Mouse (Mus musculus): ENCODE data around the gene Ripor3. TPM values are rescaled to one million over a fixed set of nuclear protein-coding genes. Genes with fewer than 3 reads are reported as not detected.

The Ripor3 gene
- polyA plus RNA-seq, 1 experiment from 2014 or later: 5.9 TPM

DNA sequence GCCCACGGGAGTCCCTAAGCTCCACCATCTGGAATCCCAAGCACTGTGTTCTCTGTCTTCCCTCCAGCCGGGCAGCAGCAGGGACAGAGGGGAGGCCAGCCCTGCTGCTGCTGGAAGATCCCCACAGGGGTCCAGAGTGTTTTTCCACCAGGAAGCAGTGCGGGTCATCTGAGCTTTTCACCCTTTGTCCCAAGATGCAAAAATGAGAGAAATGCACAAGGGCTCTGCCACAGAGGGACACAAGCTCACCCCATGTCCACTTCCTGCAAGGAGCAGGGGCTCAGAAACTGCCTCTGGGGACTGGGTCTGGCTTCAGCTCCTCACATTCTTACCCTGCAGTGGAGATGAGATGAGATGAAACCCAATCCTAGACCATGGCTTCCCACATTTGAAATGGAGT is 30.3 kb upstream of the Ripor3 start:
- Histone ChIP-seq H3K9ac (ENCODE audit: low read depth, low read length) (no peak overlapping the region), H3K36me3 (ENCODE audit: control insufficient read depth, insufficient read depth, low read length) (no peaks in the 10 kb centered on the region), H3K9me3 (ENCODE audit: control insufficient read depth, low read length) (no peaks in the 10 kb centered on the region), H3K27me3 (replicated peaks; ENCODE audit: control insufficient read depth, insufficient read depth, low read length) (no peaks in the 10 kb centered on the region), H3K4me1 (ENCODE audit: control insufficient read depth, insufficient read depth, low read length) (peaks cover 5% of the 10 kb centered on the region), H3K4me3 (ENCODE audit: low read depth, low read length) (no peak overlapping the region), H3K4me2 (ENCODE audit: low read depth, low read length) (no peak overlapping the region), H3K27ac (replicated peaks; ENCODE audit: low read depth, low read length) (no peak overlapping the region)
- DNase-seq (ENCODE audit: low spot score) (no peak), ATAC-seq (ENCODE audit: low read depth) (no peak)
- WGBS: 34% methylated on average over 3 of the region's 3 CpGs

DNA sequence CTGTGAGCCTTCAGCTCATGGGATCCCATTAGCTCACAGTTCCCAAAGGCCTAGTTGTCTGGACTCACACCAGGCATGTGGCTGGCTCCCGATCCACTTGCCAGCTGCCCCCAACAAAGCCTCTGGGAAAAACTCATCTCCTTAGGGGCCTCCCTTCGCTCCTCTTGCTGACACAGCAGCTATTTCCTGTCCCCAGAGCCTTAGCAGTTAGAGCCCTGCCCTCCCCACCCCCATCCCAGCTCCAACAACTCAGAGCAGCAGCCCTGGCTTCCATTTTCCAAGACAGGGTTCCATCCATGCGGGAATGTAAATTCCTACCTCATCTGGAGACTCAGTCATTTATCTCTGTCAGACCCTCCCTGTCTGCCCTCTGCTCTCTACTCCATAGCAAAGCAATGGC is 26.6 kb upstream of the Ripor3 start:
- peak; percentile 50; the same call in 1 of the 2 replicates for ATAC-seq (ENCODE audit: low read depth)
- Histone ChIP-seq H3K9me3 (ENCODE audit: control insufficient read depth, low read length) (no peaks in the 10 kb centered on the region), H3K9ac (ENCODE audit: low read depth, low read length) (no peak overlapping the region), H3K4me3 (ENCODE audit: low read depth, low read length) (no peak overlapping the region), H3K27ac (replicated peaks; ENCODE audit: low read depth, low read length) (no peak overlapping the region), H3K27me3 (replicated peaks; ENCODE audit: control insufficient read depth, insufficient read depth, low read length) (no peaks in the 10 kb centered on the region), H3K36me3 (ENCODE audit: control insufficient read depth, insufficient read depth, low read length) (no peaks in the 10 kb centered on the region), H3K4me1 (ENCODE audit: control insufficient read depth, insufficient read depth, low read length) (no peaks in the 10 kb centered on the region; the same call in 1 of the 2 replicates), H3K4me2 (ENCODE audit: low read depth, low read length) (no peak overlapping the region)
- 36% methylated on average over 3 of the region's 3 CpGs for WGBS
- no peak for DNase-seq (ENCODE audit: low spot score)

DNA sequence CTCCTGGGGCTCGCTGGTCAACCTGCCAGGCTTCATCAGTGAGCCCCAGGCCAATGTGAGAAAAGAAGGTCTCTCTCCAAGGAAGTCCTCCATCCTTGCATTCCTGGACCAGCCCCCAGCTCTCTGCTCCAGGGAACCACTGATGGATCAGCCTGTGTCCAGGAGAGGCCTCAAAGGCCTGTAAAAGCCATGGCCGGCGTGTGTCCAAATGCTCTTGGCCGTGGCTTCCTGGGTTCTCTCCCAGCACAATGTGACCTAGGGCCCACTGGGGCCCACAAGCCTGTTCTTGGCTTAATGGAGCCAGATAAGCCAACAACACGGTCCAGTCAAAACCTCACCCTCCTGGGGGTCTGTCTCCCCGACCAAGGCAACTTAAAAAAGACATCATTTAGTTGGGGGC is 25.5 kb upstream of the Ripor3 start:
- no peak for ATAC-seq (ENCODE audit: low read depth)
- no peak overlapping the region for H3K4me3 ChIP-seq (ENCODE audit: low read depth, low read length)
- no peak overlapping the region for H3K27ac ChIP-seq (replicated peaks; ENCODE audit: low read depth, low read length)

DNA sequence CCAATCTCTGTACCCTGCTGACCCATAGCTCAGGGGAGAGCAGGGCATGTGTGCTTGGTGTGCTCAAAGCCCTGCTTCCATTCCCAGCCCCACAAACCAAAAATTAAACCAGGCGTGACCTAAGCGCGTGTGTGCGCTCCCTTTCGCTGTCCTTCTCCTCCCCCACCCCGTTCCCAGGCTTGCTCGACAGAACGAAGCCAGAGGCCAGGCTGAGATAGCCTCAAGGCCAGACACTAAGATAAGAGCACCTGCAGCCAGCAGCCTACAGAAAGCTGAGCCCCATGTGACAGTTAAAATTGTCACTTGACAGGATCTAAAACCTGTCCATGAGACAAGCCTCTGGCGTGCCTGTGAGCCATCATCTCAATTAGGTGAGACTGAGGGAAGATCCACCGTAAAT is 23.5 kb upstream of the Ripor3 start:
- Histone ChIP-seq H3K9ac (ENCODE audit: low read depth, low read length) (no peak overlapping the region), H3K27me3 (replicated peaks; ENCODE audit: control insufficient read depth, insufficient read depth, low read length) (no peaks in the 10 kb centered on the region)
- 68% methylated on average over 10 of the region's 10 CpGs for WGBS

More for the DNA sequence above, 25.5 kb upstream of the Ripor3 start:
- no peak overlapping the region for H3K9ac ChIP-seq (ENCODE audit: low read depth, low read length)
- no peak for DNase-seq (ENCODE audit: low spot score)
- no peaks in the 10 kb centered on the region for H3K9me3 ChIP-seq (ENCODE audit: control insufficient read depth, low read length)
- H3K36me3 ChIP-seq (ENCODE audit: control insufficient read depth, insufficient read depth, low read length): no peaks in the 10 kb centered on the region
- no peak overlapping the region for H3K4me2 ChIP-seq (ENCODE audit: low read depth, low read length)
- 89% methylated on average over 6 of the region's 6 CpGs for WGBS
- H3K27me3 ChIP-seq (replicated peaks; ENCODE audit: control insufficient read depth, insufficient read depth, low read length): no peaks in the 10 kb centered on the region
- no peaks in the 10 kb centered on the region; the same call in 1 of the 2 replicates for H3K4me1 ChIP-seq (ENCODE audit: control insufficient read depth, insufficient read depth, low read length)

DNA sequence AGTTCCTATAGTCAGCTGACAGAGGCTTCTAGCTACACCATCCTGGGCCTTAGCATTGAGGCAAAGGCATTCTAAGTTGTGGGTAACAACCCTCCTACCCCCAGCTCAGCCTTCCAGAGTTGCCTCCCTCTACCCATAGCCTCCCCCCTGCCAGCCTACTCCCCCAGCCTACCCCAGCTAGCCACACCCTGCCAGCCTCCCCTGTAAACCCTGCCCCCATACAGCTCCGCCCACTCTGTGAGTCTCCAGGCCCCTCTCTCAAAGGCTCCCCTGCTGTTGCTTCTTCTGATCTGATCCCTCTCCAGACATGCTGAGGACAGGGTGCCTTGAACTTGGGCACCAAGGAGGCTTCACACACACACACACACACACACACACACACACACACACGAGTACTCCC is 21.4 kb upstream of the Ripor3 start:
- Histone ChIP-seq H3K4me3 (ENCODE audit: low read depth, low read length) (no peak overlapping the region), H3K9me3 (ENCODE audit: control insufficient read depth, low read length) (peaks cover 9% of the 10 kb centered on the region), H3K36me3 (ENCODE audit: control insufficient read depth, insufficient read depth, low read length) (no peaks in the 10 kb centered on the region), H3K9ac (ENCODE audit: low read depth, low read length) (no peak overlapping the region), H3K4me1 (ENCODE audit: control insufficient read depth, insufficient read depth, low read length) (no peaks in the 10 kb centered on the region), H3K27me3 (replicated peaks; ENCODE audit: control insufficient read depth, insufficient read depth, low read length) (no peaks in the 10 kb centered on the region), H3K4me2 (ENCODE audit: low read depth, low read length) (no peak overlapping the region), H3K27ac (replicated peaks; ENCODE audit: low read depth, low read length) (no peak overlapping the region)
- ATAC-seq (ENCODE audit: low read depth) (no peak), DNase-seq (ENCODE audit: low spot score) (no peak)
- 75% methylated on average over 2 of the region's 2 CpGs for WGBS

More for the DNA sequence above, 23.5 kb upstream of the Ripor3 start:
- ATAC-seq (ENCODE audit: low read depth) (no peak), DNase-seq (ENCODE audit: low spot score) (no peak)
- Histone ChIP-seq H3K4me3 (ENCODE audit: low read depth, low read length) (no peak overlapping the region), H3K4me1 (ENCODE audit: control insufficient read depth, insufficient read depth, low read length) (no peaks in the 10 kb centered on the region; the same call in 1 of the 2 replicates), H3K27ac (replicated peaks; ENCODE audit: low read depth, low read length) (no peak overlapping the region), H3K36me3 (ENCODE audit: control insufficient read depth, insufficient read depth, low read length) (no peaks in the 10 kb centered on the region), H3K9me3 (ENCODE audit: control insufficient read depth, low read length) (peaks cover 2% of the 10 kb centered on the region; the same call in 1 of the 2 replicates), H3K4me2 (ENCODE audit: low read depth, low read length) (no peak overlapping the region)

DNA sequence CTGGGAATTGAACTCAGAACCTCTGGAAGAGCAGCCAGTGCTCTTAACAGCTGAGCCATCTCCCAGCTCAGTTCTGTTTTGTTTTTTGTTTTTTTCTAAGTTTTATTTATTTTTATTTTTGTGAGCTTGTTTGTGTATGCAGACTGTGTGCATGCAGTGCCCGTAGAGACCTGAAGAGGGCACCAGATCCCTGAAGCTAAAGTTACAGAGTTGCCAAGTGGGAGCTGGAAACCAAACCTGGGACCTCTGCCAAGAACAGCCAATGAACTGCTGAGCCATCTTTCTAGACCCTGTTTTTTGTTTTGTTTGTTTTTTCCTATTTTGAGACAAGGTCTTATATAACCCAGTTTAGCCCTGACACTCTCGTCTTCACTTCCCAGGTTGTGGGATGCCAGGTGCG is 18.0 kb upstream of the Ripor3 start:
- Histone ChIP-seq H3K9ac (ENCODE audit: low read depth, low read length) (no peak overlapping the region), H3K4me3 (ENCODE audit: low read depth, low read length) (no peak overlapping the region), H3K4me2 (ENCODE audit: low read depth, low read length) (no peak overlapping the region), H3K27me3 (replicated peaks; ENCODE audit: control insufficient read depth, insufficient read depth, low read length) (no peaks in the 10 kb centered on the region), H3K27ac (replicated peaks; ENCODE audit: low read depth, low read length) (no peak overlapping the region), H3K9me3 (ENCODE audit: control insufficient read depth, low read length) (peaks cover 9% of the 10 kb centered on the region), H3K4me1 (ENCODE audit: control insufficient read depth, insufficient read depth, low read length) (no peaks in the 10 kb centered on the region), H3K36me3 (ENCODE audit: control insufficient read depth, insufficient read depth, low read length) (no peaks in the 10 kb centered on the region)
- DNase-seq (ENCODE audit: low spot score) (no peak), ATAC-seq (ENCODE audit: low read depth) (no peak)
- WGBS: 96% methylated on average over 3 of the region's 3 CpGs

DNA sequence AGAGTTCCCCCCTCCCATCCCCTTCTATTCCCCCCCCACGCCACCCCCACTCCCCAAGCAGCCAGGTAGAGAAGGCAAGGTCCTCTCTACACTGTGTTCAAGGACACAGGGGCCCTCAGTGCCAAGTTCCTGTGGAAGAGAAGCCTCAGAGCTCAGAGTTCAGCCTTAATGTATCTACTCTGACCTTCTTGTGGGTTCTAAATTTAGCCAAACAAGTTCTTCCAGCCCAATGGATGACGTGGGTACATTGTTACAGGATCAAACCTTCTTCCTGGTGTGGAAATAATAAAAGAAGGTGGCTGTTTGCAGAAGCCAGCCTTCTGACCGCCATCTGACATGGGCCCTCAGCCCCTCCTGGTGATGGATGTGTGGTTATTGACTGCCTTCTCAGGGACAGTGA is 16.0 kb upstream of the Ripor3 start:
- no peak overlapping the region for H3K27ac ChIP-seq (replicated peaks; ENCODE audit: low read depth, low read length)

DNA sequence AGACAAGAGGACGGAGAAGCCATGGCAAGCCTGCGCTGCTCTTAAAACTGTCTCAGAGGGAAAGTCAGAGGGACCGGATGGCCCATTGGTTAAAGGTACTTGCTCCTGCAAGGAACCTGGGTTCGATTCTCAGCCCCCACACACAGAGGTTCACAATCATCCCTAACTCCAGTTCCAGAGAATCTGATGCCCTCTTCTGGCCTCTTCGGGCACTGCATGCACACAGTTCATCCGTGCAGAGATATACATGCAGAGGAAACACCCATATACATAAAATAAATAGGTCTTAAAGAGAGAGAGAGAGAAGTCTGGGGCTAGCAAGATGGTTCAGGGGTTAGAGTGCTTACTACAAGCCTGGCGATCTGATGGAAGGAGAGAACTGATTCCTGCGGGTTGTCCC is 15.5 kb upstream of the Ripor3 start:
- no peak for DNase-seq (ENCODE audit: low spot score)
- Histone ChIP-seq H3K9me3 (ENCODE audit: control insufficient read depth, low read length) (peaks cover 9% of the 10 kb centered on the region), H3K9ac (ENCODE audit: low read depth, low read length) (no peak overlapping the region), H3K27me3 (replicated peaks; ENCODE audit: control insufficient read depth, insufficient read depth, low read length) (no peaks in the 10 kb centered on the region), H3K4me1 (ENCODE audit: control insufficient read depth, insufficient read depth, low read length) (no peaks in the 10 kb centered on the region), H3K4me2 (ENCODE audit: low read depth, low read length) (no peak overlapping the region), H3K36me3 (ENCODE audit: control insufficient read depth, insufficient read depth, low read length) (no peaks in the 10 kb centered on the region), H3K27ac (replicated peaks; ENCODE audit: low read depth, low read length) (peak overlapping the region; percentile 83), H3K4me3 (ENCODE audit: low read depth, low read length) (no peak overlapping the region)
- WGBS: 88% methylated on average over 8 of the region's 8 CpGs
- no peak for ATAC-seq (ENCODE audit: low read depth)

More for the DNA sequence above, 16.0 kb upstream of the Ripor3 start:
- H3K36me3 ChIP-seq (ENCODE audit: control insufficient read depth, insufficient read depth, low read length): no peaks in the 10 kb centered on the region
- ATAC-seq (ENCODE audit: low read depth) (no peak), DNase-seq (ENCODE audit: low spot score) (no peak)
- no peak overlapping the region for H3K4me2 ChIP-seq (ENCODE audit: low read depth, low read length)
- H3K9me3 ChIP-seq (ENCODE audit: control insufficient read depth, low read length): peaks cover 9% of the 10 kb centered on the region
- H3K4me1 ChIP-seq (ENCODE audit: control insufficient read depth, insufficient read depth, low read length): no peaks in the 10 kb centered on the region
- no peak overlapping the region for H3K9ac ChIP-seq (ENCODE audit: low read depth, low read length)
- H3K4me3 ChIP-seq (ENCODE audit: low read depth, low read length): no peak overlapping the region
- 56% methylated on average over 2 of the region's 3 CpGs for WGBS
- H3K27me3 ChIP-seq (replicated peaks; ENCODE audit: control insufficient read depth, insufficient read depth, low read length): no peaks in the 10 kb centered on the region

DNA sequence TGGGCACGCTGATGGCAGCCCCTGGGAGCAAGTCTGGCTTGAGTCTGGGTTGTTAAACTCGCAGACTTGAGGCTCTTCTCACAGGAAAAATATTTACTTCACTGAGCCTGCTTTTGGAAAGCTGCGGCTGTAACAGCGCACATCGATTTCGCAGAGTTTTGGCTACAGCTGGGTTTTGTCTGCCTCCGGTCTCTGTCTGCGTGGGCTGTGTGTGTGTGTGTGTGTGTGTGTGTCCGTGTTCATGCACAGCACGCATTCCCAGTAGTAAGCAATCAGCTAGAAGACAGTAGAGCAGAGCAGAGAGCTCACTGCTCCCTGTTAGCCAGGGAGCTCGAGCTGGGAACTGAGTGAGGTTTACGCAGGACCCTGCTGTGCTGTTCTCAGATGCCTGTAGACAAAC is 14.8 kb upstream of the Ripor3 start:
- Histone ChIP-seq H3K27me3 (replicated peaks; ENCODE audit: control insufficient read depth, insufficient read depth, low read length) (no peaks in the 10 kb centered on the region), H3K9me3 (ENCODE audit: control insufficient read depth, low read length) (peaks cover 9% of the 10 kb centered on the region), H3K27ac (replicated peaks; ENCODE audit: low read depth, low read length) (peak overlapping the region; percentile 83), H3K4me2 (ENCODE audit: low read depth, low read length) (no peak overlapping the region), H3K4me3 (ENCODE audit: low read depth, low read length) (no peak overlapping the region), H3K4me1 (ENCODE audit: control insufficient read depth, insufficient read depth, low read length) (no peaks in the 10 kb centered on the region), H3K9ac (ENCODE audit: low read depth, low read length) (no peak overlapping the region), H3K36me3 (ENCODE audit: control insufficient read depth, insufficient read depth, low read length) (no peaks in the 10 kb centered on the region)
- WGBS: 27% methylated on average over 12 of the region's 12 CpGs
- DNase-seq (ENCODE audit: low spot score) (peak; percentile 88), ATAC-seq (ENCODE audit: low read depth) (peak; percentile 64; the same call in 1 of the 2 replicates)
